Mouse (Mus musculus) embryonic facial prominence, embryonic 15.5 days (tissue): ENCODE results near the gene Ahnak2. TPM values are rescaled to one million over a fixed set of nuclear protein-coding genes. Genes with fewer than 3 reads are reported as not detected.

ENCODE experiments used
- ATAC-seq: fragments of 200-750 bp; cut with Nextera tagmentation; 2 replicates; pipeline ENCODE4 v1.8.0; 2017; ENCODE audit warnings: low read depth, moderate TSS enrichment; ENCODE audit not compliant: insufficient number of reproducible peaks, low FRiP score, low TSS enrichment
- H3K27ac ChIP-seq: fragments of 300-500 bp; sonication (generic); replicated peaks from 2 replicates; pipeline ENCODE4 v1.5.1; 2015; ENCODE audit warnings: mild to moderate bottlenecking, inconsistent platforms
- H3K27me3 ChIP-seq: fragments of 300-500 bp; sonication (generic); 2 replicates; pipeline ENCODE4 v1.6.1; 2015; ENCODE audit warnings: inconsistent platforms
- H3K36me3 ChIP-seq: fragments of 300-500 bp; sonication (generic); 2 replicates; pipeline ENCODE4 v1.6.1; 2015; ENCODE audit warnings: mild to moderate bottlenecking, inconsistent platforms
- H3K4me1 ChIP-seq: fragments of 300-500 bp; sonication (generic); 2 replicates; pipeline ENCODE4 v1.6.1; 2015; ENCODE audit warnings: inconsistent platforms
- H3K4me2 ChIP-seq: fragments of 300-500 bp; sonication (generic); replicated peaks from 2 replicates; pipeline ENCODE4 v1.6.1; 2015; ENCODE audit warnings: mild to moderate bottlenecking, inconsistent platforms
- H3K4me3 ChIP-seq: fragments of 300-500 bp; sonication (generic); replicated peaks from 2 replicates; pipeline ENCODE4 v1.5.1; 2015; ENCODE audit warnings: mild to moderate bottlenecking, inconsistent platforms
- H3K9ac ChIP-seq: fragments of 300-500 bp; sonication (generic); 2 replicates; pipeline ENCODE4 v1.6.1; 2015; ENCODE audit warnings: inconsistent platforms
- H3K9me3 ChIP-seq: fragments of 300-500 bp; sonication (generic); replicated peaks from 2 replicates; pipeline ENCODE4 v1.6.1; 2016; ENCODE audit warnings: inconsistent platforms
- WGBS: fragments of 180-500 bp; shearing (Covaris S2); methylation state at CpG from one replicate; pipeline ENCODE4 v1.1.7; 2015; 5-methylcytosine and 5-hydroxymethylcytosine counted together
- polyA plus RNA-seq: library from polyadenylated mRNA; unstranded; fragments of >200 nt; fragmentation: Nextera tagmentation; extraction: Ambion mirVana; gene quantifications from 2 replicates; pipeline ENCODE4 v1.2.1, GENCODE M21; 2015

Gene Ahnak2
- polyA plus RNA-seq, 1 experiment from 2014 or later, result 8.5 TPM

- no peaks in the 10 kb centered on the region for H3K9me3 ChIP-seq
- no peak overlapping the region for H3K4me3 ChIP-seq
- no peak overlapping the region for H3K9ac ChIP-seq
- H3K4me1 ChIP-seq, result no peaks in the 10 kb centered on the region
- no peaks in the 10 kb centered on the region for H3K27me3 ChIP-seq
- no peaks in the 10 kb centered on the region for H3K36me3 ChIP-seq
- ATAC-seq, result no peak
- WGBS, result 82% methylated on average over 6 of the region's 6 CpGs
- H3K4me2 ChIP-seq, result no peak overlapping the region
- H3K27ac ChIP-seq, result no peak overlapping the region
Measured at GRCm38 (mm10) chr12:112769031-112769430, 33.4 kb downstream of the Ahnak2 start.

- ATAC-seq, result no peak
- Histone ChIP-seq H3K4me1 (no peaks in the 10 kb centered on the region), H3K36me3 (no peaks in the 10 kb centered on the region), H3K4me2 (no peak overlapping the region), H3K9me3 (no peaks in the 10 kb centered on the region), H3K27ac (no peak overlapping the region), H3K27me3 (no peaks in the 10 kb centered on the region), H3K4me3 (no peak overlapping the region), H3K9ac (no peak overlapping the region)
- WGBS, result 84% methylated on average over 8 of the region's 8 CpGs
Measured at GRCm38 (mm10) chr12:112768166-112768565, 34.3 kb downstream of the Ahnak2 start.

GRCm38 (mm10) chr12:112767036-112767890 lies 35.2 kb downstream of the Ahnak2 start:
- Histone ChIP-seq H3K27ac (no peak overlapping the region), H3K9ac (no peak overlapping the region), H3K4me2 (no peak overlapping the region), H3K4me3 (no peak overlapping the region), H3K27me3 (no peaks in the 10 kb centered on the region), H3K4me1 (no peaks in the 10 kb centered on the region), H3K36me3 (no peaks in the 10 kb centered on the region), H3K9me3 (no peaks in the 10 kb centered on the region)
- ATAC-seq, result no peak
- 91% methylated on average over 16 of the region's 16 CpGs for WGBS

GRCm38 (mm10) chr12:112766586-112766985 lies 35.9 kb downstream of the Ahnak2 start:
- H3K4me2 ChIP-seq, result no peak overlapping the region
- no peaks in the 10 kb centered on the region for H3K36me3 ChIP-seq
- H3K4me3 ChIP-seq, result no peak overlapping the region
- 87% methylated on average over 7 of the region's 7 CpGs for WGBS
- H3K9me3 ChIP-seq, result no peaks in the 10 kb centered on the region
- H3K9ac ChIP-seq, result no peak overlapping the region
- no peaks in the 10 kb centered on the region for H3K27me3 ChIP-seq
- H3K27ac ChIP-seq, result no peak overlapping the region
- ATAC-seq, result no peak
- H3K4me1 ChIP-seq, result no peaks in the 10 kb centered on the region

- Histone ChIP-seq H3K4me1 (no peaks in the 10 kb centered on the region), H3K9me3 (no peaks in the 10 kb centered on the region), H3K27ac (no peak overlapping the region), H3K4me2 (no peak overlapping the region), H3K4me3 (no peak overlapping the region), H3K27me3 (no peaks in the 10 kb centered on the region), H3K36me3 (no peaks in the 10 kb centered on the region), H3K9ac (no peak overlapping the region)
- 87% methylated on average over 7 of the region's 7 CpGs for whole genome bisulfite sequencing
- ATAC-seq, result no peak
Measured at GRCm38 (mm10) chr12:112764991-112765390, 37.5 kb downstream of the Ahnak2 start.

GRCm38 (mm10) chr12:112764141-112764540 lies 38.3 kb downstream of the Ahnak2 start:
- Histone ChIP-seq H3K9ac (no peak overlapping the region), H3K9me3 (no peaks in the 10 kb centered on the region), H3K36me3 (no peaks in the 10 kb centered on the region), H3K4me3 (no peak overlapping the region), H3K4me2 (no peak overlapping the region), H3K4me1 (no peaks in the 10 kb centered on the region), H3K27me3 (no peaks in the 10 kb centered on the region), H3K27ac (no peak overlapping the region)
- WGBS, result 86% methylated on average over 5 of the region's 5 CpGs
- no peak for ATAC-seq

- no peak overlapping the region for H3K9ac ChIP-seq
Measured at GRCm38 (mm10) chr12:112763176-112763575, 39.3 kb downstream of the Ahnak2 start.

GRCm38 (mm10) chr12:112762018-112762417 lies 40.4 kb downstream of the Ahnak2 start:
- Histone ChIP-seq H3K4me2 (no peak overlapping the region), H3K9ac (no peak overlapping the region), H3K4me3 (no peak overlapping the region), H3K36me3 (no peaks in the 10 kb centered on the region), H3K27ac (no peak overlapping the region), H3K27me3 (no peaks in the 10 kb centered on the region), H3K9me3 (no peaks in the 10 kb centered on the region), H3K4me1 (no peaks in the 10 kb centered on the region)
- no peak for ATAC-seq
- 81% methylated on average over 3 of the region's 3 CpGs for WGBS

More at GRCm38 (mm10) chr12:112763176-112763575, 39.3 kb downstream of the Ahnak2 start:
- Histone ChIP-seq H3K36me3 (no peaks in the 10 kb centered on the region), H3K27me3 (no peaks in the 10 kb centered on the region), H3K27ac (no peak overlapping the region), H3K9me3 (no peaks in the 10 kb centered on the region), H3K4me1 (no peaks in the 10 kb centered on the region), H3K4me2 (no peak overlapping the region), H3K4me3 (no peak overlapping the region)
- 75% methylated on average over 4 of the region's 4 CpGs for WGBS
- ATAC-seq, result no peak

GRCm38 (mm10) chr12:112761411-112761810 lies 41.0 kb downstream of the Ahnak2 start:
- Histone ChIP-seq H3K36me3 (no peaks in the 10 kb centered on the region), H3K9ac (no peak overlapping the region), H3K9me3 (no peaks in the 10 kb centered on the region), H3K27me3 (no peaks in the 10 kb centered on the region), H3K4me2 (no peak overlapping the region), H3K4me1 (no peaks in the 10 kb centered on the region), H3K4me3 (no peak overlapping the region), H3K27ac (no peak overlapping the region)
- WGBS, result 83% methylated on average over 4 of the region's 4 CpGs
- no peak for ATAC-seq

- Histone ChIP-seq H3K36me3 (no peaks in the 10 kb centered on the region), H3K4me2 (no peak within 1 kb of the TSS), H3K4me3 (no peak within 1 kb of the TSS), H3K9me3 (no peaks in the 10 kb centered on the region), H3K27me3 (no peaks in the 10 kb centered on the region), H3K4me1 (no peaks in the 10 kb centered on the region), H3K27ac (no peak within 1 kb of the TSS), H3K9ac (no peak within 1 kb of the TSS)
- 35% methylated on average over 4 of the region's 4 CpGs for WGBS
- ATAC-seq, result no peak
Measured at GRCm38 (mm10) chr12:112760154-112760926, 42.1 kb downstream of the Ahnak2 start, which contains the start of gene Pld4. Pld4 (plus strand) TSS chr12:112760655.

- H3K4me3 ChIP-seq, result no peak overlapping the region
- no peaks in the 10 kb centered on the region for H3K36me3 ChIP-seq
- WGBS, result 86% methylated on average over 3 of the region's 3 CpGs
- ATAC-seq, result no peak
- H3K9me3 ChIP-seq, result no peaks in the 10 kb centered on the region
- H3K4me2 ChIP-seq, result no peak overlapping the region
- H3K27me3 ChIP-seq, result no peaks in the 10 kb centered on the region
- no peaks in the 10 kb centered on the region for H3K4me1 ChIP-seq
- no peak overlapping the region for H3K27ac ChIP-seq
- H3K9ac ChIP-seq, result no peak overlapping the region
Measured at GRCm38 (mm10) chr12:112759471-112759870, 43.0 kb downstream of the Ahnak2 start.
